Mouse (Mus musculus): ENCODE data around the gene Slc9a9. TPM values are rescaled to one million over a fixed set of nuclear protein-coding genes. Genes with fewer than 3 reads are reported as not detected.

The Slc9a9 gene
- polyA plus RNA-seq, 1 experiment from 2014 or later: 6.6 TPM

GRCm38 (mm10) chr9:94649991-94650390, 19.7 kb upstream of the Slc9a9 start:
- Histone ChIP-seq H3K4me1 (ENCODE audit: control insufficient read depth, insufficient read depth, low read length) (no peaks in the 10 kb centered on the region), H3K9ac (ENCODE audit: low read depth, low read length) (no peak overlapping the region), H3K9me3 (replicated peaks; ENCODE audit: control insufficient read depth, low read length, poor library complexity, severe bottlenecking) (0 out of 2 replicates have a peak, but pooled peaks cover 2% of the 10 kb centered on the region), H3K4me2 (ENCODE audit: low read length) (no peak overlapping the region), H3K27me3 (ENCODE audit: control insufficient read depth, insufficient read depth, low read depth, low read length) (no peaks in the 10 kb centered on the region), H3K27ac (ENCODE audit: low read length) (no peak overlapping the region), H3K4me3 (ENCODE audit: low read depth, low read length) (no peak overlapping the region), H3K36me3 (ENCODE audit: control insufficient read depth, insufficient read depth, low read length) (no peaks in the 10 kb centered on the region)
- ATAC-seq: no peak
- 60% methylated on average over 1 of the region's 1 CpGs for WGBS

DNA sequence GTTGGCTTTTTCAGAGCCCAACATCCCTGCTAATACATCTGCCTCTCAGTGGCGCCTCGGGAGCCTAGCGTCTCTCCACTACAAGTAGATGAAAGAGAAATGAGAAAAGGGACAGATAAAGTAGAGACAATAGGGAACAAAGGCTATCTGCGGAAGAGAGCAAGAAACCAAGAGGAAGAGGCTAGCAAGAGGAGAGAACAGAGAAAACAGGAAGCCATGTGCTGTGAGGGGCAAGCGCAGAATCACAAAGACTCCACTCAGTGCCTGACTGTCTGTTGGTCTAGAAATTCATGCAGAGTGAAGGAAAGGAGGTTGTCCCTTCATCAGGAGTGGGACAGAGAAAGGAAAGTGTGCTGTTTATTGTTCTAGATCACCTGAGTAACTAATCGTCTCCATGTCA, 16.5 kb upstream of the Slc9a9 start:
- ATAC-seq: no peak
- Histone ChIP-seq H3K4me1 (ENCODE audit: control insufficient read depth, insufficient read depth, low read length) (no peaks in the 10 kb centered on the region), H3K27me3 (ENCODE audit: control insufficient read depth, insufficient read depth, low read depth, low read length) (no peaks in the 10 kb centered on the region), H3K27ac (ENCODE audit: low read length) (no peak overlapping the region), H3K4me2 (ENCODE audit: low read length) (no peak overlapping the region), H3K9me3 (replicated peaks; ENCODE audit: control insufficient read depth, low read length, poor library complexity, severe bottlenecking) (0 out of 2 replicates have a peak, but pooled peaks cover 2% of the 10 kb centered on the region), H3K36me3 (ENCODE audit: control insufficient read depth, insufficient read depth, low read length) (no peaks in the 10 kb centered on the region), H3K9ac (ENCODE audit: low read depth, low read length) (no peak overlapping the region), H3K4me3 (ENCODE audit: low read depth, low read length) (no peak overlapping the region)
- WGBS: 80% methylated on average over 6 of the region's 6 CpGs

GRCm38 (mm10) chr9:94653827-94654226, 15.9 kb upstream of the Slc9a9 start:
- 80% methylated on average over 2 of the region's 2 CpGs for WGBS
- H3K4me1 ChIP-seq (ENCODE audit: control insufficient read depth, insufficient read depth, low read length): no peaks in the 10 kb centered on the region
- ATAC-seq: no peak
- no peak overlapping the region for H3K9ac ChIP-seq (ENCODE audit: low read depth, low read length)
- no peak overlapping the region for H3K4me2 ChIP-seq (ENCODE audit: low read length)
- 0 out of 2 replicates have a peak, but pooled peaks cover 2% of the 10 kb centered on the region for H3K9me3 ChIP-seq (replicated peaks; ENCODE audit: control insufficient read depth, low read length, poor library complexity, severe bottlenecking)
- H3K36me3 ChIP-seq (ENCODE audit: control insufficient read depth, insufficient read depth, low read length): no peaks in the 10 kb centered on the region
- H3K27ac ChIP-seq (ENCODE audit: low read length): no peak overlapping the region
- H3K4me3 ChIP-seq (ENCODE audit: low read depth, low read length): no peak overlapping the region
- no peaks in the 10 kb centered on the region for H3K27me3 ChIP-seq (ENCODE audit: control insufficient read depth, insufficient read depth, low read depth, low read length)

DNA sequence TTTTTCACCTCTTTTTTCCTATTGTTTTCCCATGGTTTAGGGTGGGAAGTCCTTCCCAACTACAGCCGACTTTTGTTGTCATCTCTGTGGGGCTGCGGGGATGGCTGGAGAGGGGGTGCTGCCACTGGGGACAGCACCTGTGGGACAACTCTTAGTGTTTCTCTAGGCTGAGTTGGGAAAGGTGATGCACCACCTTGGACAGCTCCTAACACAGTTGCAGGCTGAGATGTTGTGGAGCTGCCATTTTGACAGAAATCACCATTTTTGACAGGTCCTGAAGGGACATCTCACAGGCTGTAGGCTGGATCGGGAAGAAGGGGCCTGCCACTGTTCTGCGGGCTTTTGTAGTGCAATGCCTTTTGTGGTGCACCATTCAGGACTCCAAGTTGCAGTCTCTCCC, 13.4 kb upstream of the Slc9a9 start:
- no peaks in the 10 kb centered on the region for H3K27me3 ChIP-seq (ENCODE audit: control insufficient read depth, insufficient read depth, low read depth, low read length)
- no peaks in the 10 kb centered on the region for H3K36me3 ChIP-seq (ENCODE audit: control insufficient read depth, insufficient read depth, low read length)
- H3K4me1 ChIP-seq (ENCODE audit: control insufficient read depth, insufficient read depth, low read length): no peaks in the 10 kb centered on the region
- no peak overlapping the region for H3K4me2 ChIP-seq (ENCODE audit: low read length)
- H3K27ac ChIP-seq (ENCODE audit: low read length): no peak overlapping the region
- no peaks in the 10 kb centered on the region for H3K9me3 ChIP-seq (replicated peaks; ENCODE audit: control insufficient read depth, low read length, poor library complexity, severe bottlenecking)
- WGBS: 76% methylated on average over 4 of the region's 4 CpGs
- no peak overlapping the region for H3K4me3 ChIP-seq (ENCODE audit: low read depth, low read length)
- H3K9ac ChIP-seq (ENCODE audit: low read depth, low read length): no peak overlapping the region
- no peak for ATAC-seq

- Histone ChIP-seq H3K4me2 (ENCODE audit: low read length) (no peak overlapping the region), H3K9me3 (replicated peaks; ENCODE audit: control insufficient read depth, low read length, poor library complexity, severe bottlenecking) (no peaks in the 10 kb centered on the region), H3K9ac (ENCODE audit: low read depth, low read length) (no peak overlapping the region), H3K4me1 (ENCODE audit: control insufficient read depth, insufficient read depth, low read length) (no peaks in the 10 kb centered on the region), H3K27ac (ENCODE audit: low read length) (no peak overlapping the region), H3K27me3 (ENCODE audit: control insufficient read depth, insufficient read depth, low read depth, low read length) (no peaks in the 10 kb centered on the region), H3K36me3 (ENCODE audit: control insufficient read depth, insufficient read depth, low read length) (no peaks in the 10 kb centered on the region), H3K4me3 (ENCODE audit: low read depth, low read length) (no peak overlapping the region)
- ATAC-seq: no peak
- 61% methylated on average over 3 of the region's 3 CpGs for WGBS
These were observed 10.1 kb upstream of the Slc9a9 start for GRCm38 (mm10) chr9:94659401-94660152.

DNA sequence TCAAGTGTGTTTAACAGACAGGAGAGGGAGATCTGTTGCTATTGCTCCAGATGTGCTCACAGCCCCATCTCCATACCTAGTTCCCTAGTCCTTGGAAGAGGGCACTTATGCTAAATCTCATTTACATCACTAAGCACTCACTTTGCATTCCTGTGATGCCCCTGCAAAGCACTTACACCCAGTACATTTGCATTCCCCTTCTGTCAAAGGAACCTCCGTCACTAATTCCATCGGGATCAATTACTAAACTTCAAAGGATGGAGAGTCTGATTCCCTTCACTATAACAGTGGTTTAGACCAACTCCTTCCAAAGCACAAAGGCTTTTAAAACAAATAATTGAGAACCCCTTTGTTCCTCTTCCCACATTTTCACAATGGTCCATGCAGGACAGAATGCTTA, 7.9 kb upstream of the Slc9a9 start:
- Histone ChIP-seq H3K27me3 (ENCODE audit: control insufficient read depth, insufficient read depth, low read depth, low read length) (no peaks in the 10 kb centered on the region), H3K4me3 (ENCODE audit: low read depth, low read length) (no peak overlapping the region), H3K4me1 (ENCODE audit: control insufficient read depth, insufficient read depth, low read length) (no peaks in the 10 kb centered on the region), H3K9ac (ENCODE audit: low read depth, low read length) (no peak overlapping the region), H3K27ac (ENCODE audit: low read length) (no peak overlapping the region), H3K9me3 (replicated peaks; ENCODE audit: control insufficient read depth, low read length, poor library complexity, severe bottlenecking) (no peaks in the 10 kb centered on the region), H3K36me3 (ENCODE audit: control insufficient read depth, insufficient read depth, low read length) (no peaks in the 10 kb centered on the region), H3K4me2 (ENCODE audit: low read length) (no peak overlapping the region)
- ATAC-seq: peak; percentile 79; the same call in 1 of the 2 replicates
- WGBS: 6% methylated on average over 2 of the region's 2 CpGs

DNA sequence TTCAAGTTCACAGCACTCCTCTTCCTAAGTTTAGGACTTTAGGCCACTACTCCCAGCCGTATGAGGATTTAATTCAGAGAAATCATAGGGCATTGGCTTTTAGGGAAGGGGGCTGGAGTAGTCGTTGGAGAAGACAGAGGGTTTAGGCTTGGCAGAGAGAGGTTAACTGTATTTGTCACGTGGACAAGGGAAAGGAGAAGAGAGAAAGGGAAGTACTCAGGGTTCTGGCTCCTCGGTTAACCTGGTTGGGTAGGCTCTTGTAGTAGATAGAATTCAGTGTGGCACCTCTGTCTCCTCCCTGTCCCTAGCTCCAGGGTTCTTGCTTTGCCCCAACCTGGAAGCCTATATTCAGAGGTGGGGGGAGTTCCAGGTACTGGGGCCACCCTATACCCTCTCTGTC, 4.5 kb upstream of the Slc9a9 start:
- 86% methylated on average over 4 of the region's 4 CpGs for WGBS
- no peaks in the 10 kb centered on the region for H3K27me3 ChIP-seq (ENCODE audit: control insufficient read depth, insufficient read depth, low read depth, low read length)
- H3K4me1 ChIP-seq (ENCODE audit: control insufficient read depth, insufficient read depth, low read length): peaks cover 11% of the 10 kb centered on the region
- no peak overlapping the region for H3K4me2 ChIP-seq (ENCODE audit: low read length)
- H3K4me3 ChIP-seq (ENCODE audit: low read depth, low read length): no peak overlapping the region
- no peak overlapping the region for H3K27ac ChIP-seq (ENCODE audit: low read length)
- H3K9ac ChIP-seq (ENCODE audit: low read depth, low read length): no peak overlapping the region
- no peaks in the 10 kb centered on the region for H3K9me3 ChIP-seq (replicated peaks; ENCODE audit: control insufficient read depth, low read length, poor library complexity, severe bottlenecking)
- no peak for ATAC-seq
- no peaks in the 10 kb centered on the region for H3K36me3 ChIP-seq (ENCODE audit: control insufficient read depth, insufficient read depth, low read length)

DNA sequence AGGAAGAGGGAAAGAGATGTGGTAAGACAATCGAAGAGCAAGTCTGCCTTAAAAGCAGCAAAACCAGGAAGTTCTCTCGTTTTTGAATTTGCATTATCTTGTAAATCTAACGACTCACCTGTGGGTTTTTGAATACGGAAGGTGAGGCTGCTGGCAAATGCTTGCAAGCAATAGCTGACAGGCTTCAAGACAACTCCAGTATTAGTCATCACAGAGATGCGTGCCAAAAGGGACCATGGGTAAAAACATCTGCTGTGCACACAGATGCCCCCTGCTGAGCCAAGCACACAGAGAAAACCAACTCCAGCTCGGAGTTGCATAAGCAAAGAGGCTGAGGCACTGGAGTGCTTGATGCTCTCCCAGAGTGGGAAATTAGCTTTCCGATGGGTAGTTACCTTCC, 1.1 kb upstream of the Slc9a9 start:
- Histone ChIP-seq H3K4me1 (ENCODE audit: control insufficient read depth, insufficient read depth, low read length) (peaks cover 16% of the 10 kb centered on the region), H3K36me3 (ENCODE audit: control insufficient read depth, insufficient read depth, low read length) (no peaks in the 10 kb centered on the region), H3K4me2 (ENCODE audit: low read length) (peak overlapping the region; percentile 72; the same call in 1 of the 2 replicates), H3K9me3 (replicated peaks; ENCODE audit: control insufficient read depth, low read length, poor library complexity, severe bottlenecking) (no peaks in the 10 kb centered on the region), H3K4me3 (ENCODE audit: low read depth, low read length) (no peak overlapping the region), H3K27ac (ENCODE audit: low read length) (no peak overlapping the region), H3K27me3 (ENCODE audit: control insufficient read depth, insufficient read depth, low read depth, low read length) (no peaks in the 10 kb centered on the region), H3K9ac (ENCODE audit: low read depth, low read length) (no peak overlapping the region)
- WGBS: 47% methylated on average over 7 of the region's 7 CpGs
- no peak for ATAC-seq

DNA sequence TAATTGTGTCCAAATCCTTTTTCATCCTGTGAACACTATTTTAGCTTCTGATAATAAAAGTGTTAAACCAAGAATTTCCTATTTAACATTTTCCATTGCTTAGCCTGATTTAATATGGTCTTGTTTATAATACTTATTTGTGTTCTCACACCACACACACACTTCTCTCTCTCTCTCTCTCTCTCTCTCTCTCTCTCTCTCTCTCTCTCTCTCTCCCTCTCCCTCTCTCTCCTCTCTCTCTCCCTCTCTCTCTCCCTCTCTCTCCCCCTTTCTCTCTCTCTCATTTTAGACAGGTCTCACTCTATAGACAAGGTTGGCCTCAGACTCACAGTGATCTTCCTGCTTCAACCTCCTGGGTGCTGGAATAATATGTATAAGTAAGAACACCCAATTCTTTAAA, 995 bp downstream of the Slc9a9 start:
- Histone ChIP-seq H3K4me1 (ENCODE audit: control insufficient read depth, insufficient read depth, low read length) (peaks cover 16% of the 10 kb centered on the region), H3K4me2 (ENCODE audit: low read length) (peak overlapping the region; percentile 72), H3K4me3 (ENCODE audit: low read depth, low read length) (peak overlapping the region; percentile 47), H3K36me3 (ENCODE audit: control insufficient read depth, insufficient read depth, low read length) (no peaks in the 10 kb centered on the region), H3K27ac (ENCODE audit: low read length) (no peak overlapping the region), H3K9me3 (replicated peaks; ENCODE audit: control insufficient read depth, low read length, poor library complexity, severe bottlenecking) (no peaks in the 10 kb centered on the region), H3K27me3 (ENCODE audit: control insufficient read depth, insufficient read depth, low read depth, low read length) (no peaks in the 10 kb centered on the region), H3K9ac (ENCODE audit: low read depth, low read length) (peak overlapping the region; percentile 46; the same call in 1 of the 2 replicates)
- 0 out of 2 replicates have a peak, but pooled peaks have one; percentile 9 for ATAC-seq

Data from midbrain, embryonic 16.5 days (tissue).